Mouse (Mus musculus) 416B (cell line): ENCODE data around the gene Cpvl.

Experiments used
- DNase-seq: peaks from one replicate; pipeline ENCODE4 v3.0.0; 2011; ENCODE audit warnings: low read depth

Cpvl gene

GRCm38 (mm10) chr6:53972238-53972743 is 6.2 kb downstream of the Cpvl start:
- no peak for DNase-seq

DNA sequence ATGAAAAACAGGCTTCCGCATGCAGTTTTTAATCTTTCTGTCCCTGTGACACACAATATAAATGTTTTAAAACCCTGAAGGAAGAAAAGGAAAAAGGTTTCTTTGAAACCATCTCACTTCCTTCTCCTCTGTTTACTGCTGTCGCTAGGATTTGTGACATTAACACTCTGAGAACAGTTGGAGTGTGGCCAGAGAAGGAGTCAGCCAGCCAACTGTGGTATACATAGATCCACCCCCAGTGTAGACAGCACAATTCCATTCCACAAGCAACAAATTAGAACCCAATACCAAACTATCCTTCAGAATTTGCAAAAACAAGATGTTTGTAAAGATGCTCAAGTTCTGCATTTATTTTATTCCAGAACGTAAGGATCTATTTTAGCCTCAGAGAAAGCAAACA is 6.7 kb downstream of the Cpvl start:
- DNase-seq: no peak

DNA sequence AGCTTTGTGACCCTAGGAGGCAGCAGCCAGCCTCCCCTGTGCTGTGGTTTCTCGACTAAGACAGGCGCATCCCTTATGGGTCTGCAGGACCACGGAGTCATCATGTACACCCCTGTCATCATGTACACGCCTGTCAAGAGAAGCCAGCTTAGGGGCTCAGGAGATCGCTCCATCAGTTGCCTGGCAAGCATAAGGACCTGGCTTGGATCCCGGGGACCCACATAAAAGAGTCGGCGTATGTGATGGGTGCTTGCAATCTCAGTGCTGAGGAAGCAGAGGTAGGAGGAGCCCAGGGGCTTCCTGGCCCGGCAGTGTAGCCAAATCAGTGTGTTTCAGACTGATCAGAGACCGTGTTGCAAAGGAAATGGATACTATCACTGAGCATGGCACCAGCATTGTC is 9.4 kb downstream of the Cpvl start:
- DNase-seq: no peak

GRCm38 (mm10) chr6:53968550-53968949 is 9.9 kb downstream of the Cpvl start:
- DNase-seq: no peak

DNA sequence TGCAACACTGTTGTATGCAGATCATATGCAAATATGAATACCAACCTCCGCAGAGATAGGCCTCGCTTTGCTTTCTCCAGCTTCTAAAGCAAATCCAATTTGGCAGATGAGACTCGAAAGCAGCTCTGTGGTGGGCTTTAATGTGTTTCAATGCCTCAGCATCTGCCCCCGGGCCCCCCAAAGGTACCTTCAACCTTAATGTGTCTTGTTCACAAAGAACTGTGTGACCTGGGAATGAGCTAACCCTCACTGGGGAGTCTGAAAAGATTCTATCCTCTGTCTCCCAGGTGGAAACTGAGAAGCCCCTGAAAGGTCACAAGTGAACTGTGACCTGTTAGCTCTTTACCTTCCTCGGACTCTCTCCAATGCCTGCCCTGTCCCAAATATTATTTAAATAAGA is 11.9 kb downstream of the Cpvl start:
- no peak for DNase-seq

- DNase-seq: no peak
These were observed 12.6 kb downstream of the Cpvl start for GRCm38 (mm10) chr6:53965900-53966299.

GRCm38 (mm10) chr6:53963906-53964496 is 14.5 kb downstream of the Cpvl start:
- no peak for DNase-seq

GRCm38 (mm10) chr6:53962006-53962405 is 16.5 kb downstream of the Cpvl start:
- peak; percentile 19 for DNase-seq

DNA sequence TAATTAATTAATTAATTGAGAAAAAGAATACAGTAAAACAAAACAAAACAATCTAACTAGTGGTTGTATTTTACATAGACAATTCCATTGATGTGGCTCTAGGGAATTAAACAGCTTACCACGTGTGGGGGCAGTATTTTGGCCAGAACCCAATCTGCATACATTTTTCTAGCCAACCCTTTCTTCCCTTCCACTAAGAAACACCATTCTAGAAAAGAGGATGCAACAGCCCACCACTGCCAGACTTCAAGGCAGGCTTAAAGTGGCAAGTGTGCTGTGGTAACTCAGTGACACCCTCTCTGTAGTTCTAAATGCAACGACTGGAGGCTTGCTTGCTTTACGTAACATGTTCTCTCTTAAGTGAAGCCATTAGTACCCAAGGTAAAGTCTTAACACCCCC is 18.6 kb downstream of the Cpvl start:
- no peak for DNase-seq

GRCm38 (mm10) chr6:53958321-53958720 is 20.1 kb downstream of the Cpvl start:
- DNase-seq: peak; percentile 57

DNA sequence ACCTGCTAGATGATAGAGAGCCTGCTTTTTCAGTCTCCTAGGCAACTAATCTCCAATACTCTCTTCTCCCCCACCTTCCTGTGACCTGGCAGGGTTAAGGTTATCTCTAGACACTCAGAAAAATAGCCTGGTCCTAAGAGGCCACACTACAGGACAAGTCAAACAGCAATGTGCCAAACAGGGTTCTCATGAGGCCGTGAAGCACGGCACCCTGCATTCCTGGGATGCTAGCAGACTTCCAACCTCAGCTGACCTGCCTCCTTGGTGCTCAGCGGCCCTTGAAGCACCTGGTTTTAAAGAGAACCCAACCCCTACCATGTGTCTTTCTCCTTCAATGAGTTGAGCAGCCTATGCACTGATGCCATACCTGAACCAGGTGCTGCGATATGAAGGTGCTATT is 22.0 kb downstream of the Cpvl start:
- no peak for DNase-seq

- no peak for DNase-seq
These were observed 22.6 kb downstream of the Cpvl start for GRCm38 (mm10) chr6:53955846-53956245.

DNA sequence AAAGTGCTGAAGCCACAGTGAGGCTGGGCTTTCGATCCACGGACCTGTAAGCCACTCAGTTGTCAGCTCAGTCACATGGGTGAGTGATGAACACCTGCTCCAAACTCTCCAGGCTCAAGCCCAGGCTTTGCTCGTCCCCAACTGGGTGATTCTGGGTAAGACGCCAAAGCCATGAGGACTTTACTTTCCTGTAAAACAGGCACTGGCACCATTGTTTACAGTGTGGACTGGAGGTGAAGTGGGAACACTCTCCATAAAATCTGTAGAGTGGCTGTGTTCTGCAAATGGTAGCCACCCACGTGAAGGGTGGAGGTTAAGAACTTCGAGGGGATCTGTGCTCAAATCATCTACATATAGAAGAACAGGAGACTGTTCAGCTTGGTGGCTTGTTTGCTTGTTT is 23.2 kb downstream of the Cpvl start:
- DNase-seq: no peak

DNA sequence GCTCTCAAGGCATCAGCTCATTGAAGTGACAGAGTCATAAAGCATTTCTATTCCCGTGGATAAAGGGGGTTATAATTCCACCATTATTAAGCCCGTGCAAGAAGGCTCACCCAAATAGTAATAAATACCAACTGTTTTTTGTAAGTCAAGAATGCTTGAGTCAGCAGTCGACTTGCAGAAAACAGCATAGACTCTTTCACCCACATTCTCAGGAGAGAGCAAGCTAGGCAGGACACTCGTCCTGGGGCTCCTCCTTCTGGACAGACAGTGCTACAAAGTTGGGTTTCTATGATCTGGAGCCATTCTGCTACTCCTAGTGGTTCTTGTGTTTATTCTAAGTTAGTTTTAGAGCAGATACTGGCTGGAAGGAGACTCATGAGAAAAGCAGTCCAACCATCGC is 24.4 kb downstream of the Cpvl start:
- peak; percentile 14 for DNase-seq

- DNase-seq: no peak
These were observed 25.1 kb downstream of the Cpvl start for GRCm38 (mm10) chr6:53953348-53953747.

DNA sequence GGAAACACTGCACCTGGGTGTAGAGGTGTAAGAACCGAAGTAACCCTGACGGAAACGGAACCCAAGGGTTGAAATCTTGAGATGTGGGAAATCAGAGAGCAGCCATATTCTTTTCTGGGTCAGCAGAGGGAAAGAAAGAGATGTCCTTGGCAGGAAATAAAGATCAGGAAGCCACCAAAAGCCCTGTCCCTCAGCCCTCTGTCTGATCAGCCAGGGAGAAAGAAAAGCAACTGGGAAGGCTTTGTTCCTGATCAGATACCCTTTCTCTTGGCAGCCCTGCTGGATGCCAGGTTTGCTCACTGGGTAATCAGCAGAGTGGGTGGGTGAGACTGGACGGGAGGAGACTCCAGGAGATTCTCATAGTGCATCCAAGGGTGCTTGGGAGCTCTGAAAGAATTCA is 27.1 kb downstream of the Cpvl start:
- no peak for DNase-seq

DNA sequence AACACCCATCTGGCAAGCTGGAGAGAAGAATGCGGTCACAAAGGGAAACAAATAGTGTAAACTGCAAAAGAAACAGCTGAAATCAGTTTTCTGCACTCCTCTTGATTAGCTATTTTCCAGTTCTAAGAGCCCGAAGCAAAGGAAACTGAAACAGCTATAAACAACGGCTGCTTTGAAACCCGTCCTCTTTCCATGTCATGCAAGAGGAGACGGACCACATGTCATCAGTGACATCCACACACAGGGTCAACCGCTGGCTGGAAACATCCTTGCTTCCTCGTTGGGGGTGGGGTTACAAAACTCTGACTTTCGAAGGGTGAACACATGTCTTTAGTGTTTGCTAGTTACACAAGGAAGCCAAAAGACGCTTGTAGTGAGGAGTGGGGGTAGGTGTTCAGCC is 27.6 kb downstream of the Cpvl start:
- DNase-seq: no peak

DNA sequence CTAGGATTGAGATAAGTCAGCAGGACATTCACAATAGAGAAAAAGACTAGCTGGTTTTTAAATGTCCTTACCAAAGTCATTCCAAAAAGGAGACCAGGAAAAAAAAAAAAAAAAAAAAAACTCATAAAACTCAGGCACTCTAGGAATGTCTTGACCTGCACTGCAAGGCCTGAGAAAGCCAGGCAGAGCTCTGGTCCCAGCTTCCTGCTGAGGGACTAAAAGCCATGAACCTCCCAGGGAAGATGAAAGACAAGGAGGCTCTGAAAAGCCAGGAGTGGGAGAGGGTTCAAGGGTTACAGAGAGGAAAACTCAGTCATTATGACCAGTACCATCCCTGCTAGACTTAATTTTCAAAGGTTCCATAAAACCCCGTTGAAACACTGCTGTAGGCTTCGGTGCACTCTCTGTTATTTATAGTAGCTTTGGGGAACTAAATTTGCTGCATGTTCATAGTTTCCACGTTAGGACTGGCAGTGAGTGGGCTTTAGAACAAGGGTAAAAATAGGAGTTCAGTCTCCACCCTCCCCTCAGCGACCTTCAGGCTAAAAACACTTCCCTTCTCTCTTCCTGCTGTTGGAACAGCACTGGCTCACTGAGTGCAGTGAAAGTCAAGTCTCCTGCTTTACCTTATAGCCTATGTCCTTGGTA is 30.0 kb downstream of the Cpvl start:
- DNase-seq: no peak

GRCm38 (mm10) chr6:53944887-53945286 is 33.6 kb downstream of the Cpvl start:
- DNase-seq: no peak

GRCm38 (mm10) chr6:53944417-53944816 is 34.1 kb downstream of the Cpvl start:
- DNase-seq: no peak

- no peak for DNase-seq
These were observed 36.2 kb downstream of the Cpvl start for GRCm38 (mm10) chr6:53942190-53942831.

DNA sequence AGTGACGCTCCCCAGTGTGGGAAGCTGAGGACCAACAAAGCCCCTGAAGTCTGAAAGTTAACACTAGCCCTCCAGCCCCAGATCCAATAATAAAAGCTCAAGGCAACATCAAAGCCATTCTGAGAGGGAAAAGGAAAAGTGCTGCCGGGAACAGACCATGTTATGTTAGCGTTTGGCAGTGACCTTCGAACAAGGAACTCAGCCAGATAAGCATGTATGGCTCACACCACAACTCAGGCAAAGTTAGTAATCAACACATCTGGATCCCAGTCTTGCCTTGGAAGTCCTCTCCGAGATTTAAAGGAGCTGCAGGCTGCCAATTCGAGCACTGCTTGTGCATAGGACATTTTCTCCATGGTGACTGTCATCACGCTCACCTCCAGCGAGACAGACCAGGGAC is 38.7 kb downstream of the Cpvl start:
- no peak for DNase-seq

- no peak for DNase-seq
These were observed 39.5 kb downstream of the Cpvl start for GRCm38 (mm10) chr6:53938942-53939341.
